Mouse (Mus musculus): ENCODE measurements around the gene Pqlc2.
A peak's percentile ranks its signal among the peaks of the same experiment; 100 is the strongest.

Gene Pqlc2

DNA sequence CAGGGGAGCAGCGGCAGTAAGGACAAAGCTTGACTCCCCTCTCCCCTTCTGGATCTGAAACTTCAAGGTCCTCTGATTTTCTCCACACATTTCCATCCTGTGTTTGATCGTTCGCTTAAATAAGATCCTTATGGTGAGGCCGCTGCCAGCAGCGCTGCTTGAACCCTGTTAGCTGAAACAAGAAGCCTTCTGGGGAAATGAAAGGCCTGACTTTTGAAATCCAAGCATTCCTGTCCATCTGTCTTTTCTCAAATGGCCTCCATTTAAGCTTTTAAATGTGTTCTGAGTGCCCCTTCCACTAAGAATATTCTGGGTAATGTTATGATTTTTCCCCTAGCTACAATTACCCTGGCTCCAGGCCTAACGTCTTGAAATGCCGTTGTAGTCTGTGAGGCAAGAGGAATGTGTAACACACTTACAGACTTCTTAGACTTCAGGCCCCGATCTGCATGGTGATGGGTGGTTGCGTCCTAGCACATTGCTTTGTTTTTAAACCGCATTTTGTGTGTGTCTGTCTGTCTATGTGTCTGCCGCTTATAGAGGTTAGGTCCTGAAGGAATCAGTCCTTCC lies 51.1 kb downstream of the Pqlc2 start:
- DNase-seq = peak; percentile 60

DNA sequence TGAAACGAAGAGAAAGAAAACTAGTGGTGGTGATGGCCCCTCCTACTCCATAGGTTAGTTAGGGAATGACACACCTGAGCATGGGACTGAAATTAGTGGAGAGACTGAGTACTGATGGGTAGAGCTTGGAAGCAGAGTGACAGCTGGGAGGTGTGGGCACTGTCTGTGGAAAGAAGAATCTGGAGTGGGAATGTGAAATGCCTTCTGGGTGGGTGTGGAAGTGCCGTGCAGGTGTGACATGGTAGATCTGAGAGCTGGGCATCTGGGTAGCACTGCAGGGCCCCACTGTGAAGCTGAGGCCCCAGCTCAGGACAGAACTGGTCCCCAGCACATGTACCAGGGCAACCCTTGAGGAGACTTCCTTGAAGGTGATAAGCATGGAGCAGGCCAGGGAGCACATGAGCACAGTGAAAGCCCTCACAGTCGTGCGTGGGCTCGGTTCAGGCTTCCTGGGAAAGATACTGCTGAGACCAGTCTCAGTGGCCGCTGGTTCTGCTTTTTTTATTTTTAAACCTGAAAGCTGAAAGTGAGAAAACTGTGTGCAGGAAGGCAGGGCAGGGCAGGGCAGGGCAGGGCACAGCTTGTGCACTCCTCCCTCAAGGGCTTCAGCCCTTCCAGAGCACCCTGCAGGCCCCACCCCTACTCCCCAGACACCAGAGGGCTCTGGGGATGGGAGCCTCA lies 51.7 kb downstream of the Pqlc2 start:
- DNase-seq = no peak

DNA sequence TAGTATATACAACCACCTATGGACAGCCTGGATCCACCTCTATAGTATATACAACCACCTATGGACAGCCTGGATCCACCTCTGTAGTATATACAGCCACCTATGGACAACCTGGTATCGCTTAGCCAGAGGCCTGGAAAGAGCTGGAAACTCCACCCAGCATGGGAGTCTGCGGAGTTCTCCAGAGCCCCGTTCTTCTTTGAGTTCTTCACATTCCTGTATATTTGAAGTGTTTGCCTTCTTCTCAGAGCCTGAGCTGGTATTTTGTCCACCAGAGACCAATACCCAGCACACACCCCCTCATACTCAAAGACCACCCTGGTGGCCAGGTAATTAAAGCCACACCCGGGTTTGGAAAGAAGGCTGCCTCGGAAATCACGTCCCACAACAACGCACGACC lies 53.8 kb downstream of the Pqlc2 start:
- DNase-seq = no peak

DNA sequence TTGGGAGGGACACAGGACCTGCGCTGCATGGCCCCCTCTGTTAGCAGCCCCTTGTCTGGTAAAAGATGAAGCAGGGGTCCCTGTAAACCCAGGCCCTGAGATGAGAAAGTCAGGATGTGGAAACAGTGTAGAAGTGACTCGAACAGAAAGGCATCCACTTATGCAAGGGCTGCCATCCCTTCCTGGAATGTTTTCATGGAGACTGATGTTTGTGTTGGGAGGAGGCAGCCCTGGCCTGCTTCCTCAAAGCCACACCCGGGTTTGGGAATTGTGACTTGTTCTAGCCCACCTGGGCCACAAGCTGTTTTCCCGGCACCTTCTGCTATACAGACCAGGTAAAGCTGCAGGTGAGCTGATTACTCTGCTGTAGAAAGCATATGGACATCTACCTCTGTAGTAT lies 54.4 kb downstream of the Pqlc2 start:
- no peak for DNase-seq

DNA sequence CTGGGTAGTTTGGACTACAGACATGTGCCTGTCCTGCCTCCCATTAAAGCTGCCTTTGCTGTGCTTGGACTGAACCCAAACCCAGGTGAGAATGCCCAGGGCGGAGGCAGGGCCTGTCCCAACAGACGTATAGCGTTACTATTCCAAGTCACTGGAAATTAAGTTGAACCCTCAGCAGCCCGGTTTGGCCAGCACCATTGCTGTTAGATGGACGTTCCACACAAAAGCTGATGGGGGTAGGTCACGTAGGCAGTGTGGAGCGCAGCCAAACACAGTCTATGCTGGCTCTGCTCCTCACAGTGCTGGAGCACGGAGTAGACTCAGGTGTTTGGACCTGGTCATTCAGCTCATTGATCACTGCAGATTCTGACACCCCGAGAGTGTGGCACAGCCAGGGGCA lies 57.3 kb downstream of the Pqlc2 start:
- no peak for DNase-seq

DNA sequence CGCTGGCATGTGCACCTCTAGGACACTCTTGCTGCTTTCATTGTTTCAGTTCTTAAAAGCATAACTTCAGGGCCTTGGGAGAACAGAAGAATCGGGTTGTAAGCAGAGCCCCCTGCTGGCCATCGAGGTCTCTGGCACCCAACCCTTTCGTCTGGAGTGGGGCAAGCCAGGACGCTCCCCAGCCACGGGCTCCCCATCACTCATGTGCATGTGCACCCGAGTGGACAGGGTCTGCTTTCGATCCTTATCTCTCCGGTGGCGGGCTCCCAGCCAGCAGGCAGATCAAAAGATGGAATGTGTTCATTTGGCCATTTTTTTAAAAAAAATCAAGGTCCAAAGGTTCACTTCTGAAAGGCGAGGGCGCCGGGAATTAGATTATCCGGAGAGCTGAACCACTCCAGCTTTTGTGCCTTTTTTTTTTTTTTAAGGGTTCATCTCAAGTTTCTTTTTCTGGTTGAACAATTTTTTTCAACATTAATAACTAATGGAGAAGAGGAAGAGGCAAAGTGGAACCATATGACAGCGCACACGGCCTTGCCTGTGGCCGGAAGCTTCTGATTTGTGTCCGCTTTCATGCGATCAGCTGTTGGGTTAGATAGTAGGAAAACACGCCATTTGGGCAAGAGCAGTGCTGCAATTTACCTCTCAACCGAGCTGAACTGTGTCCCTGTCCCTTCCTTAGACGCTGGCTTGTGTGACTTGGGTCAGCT lies 58.3 kb downstream of the Pqlc2 start:
- peak; percentile 86 for DNase-seq

DNA sequence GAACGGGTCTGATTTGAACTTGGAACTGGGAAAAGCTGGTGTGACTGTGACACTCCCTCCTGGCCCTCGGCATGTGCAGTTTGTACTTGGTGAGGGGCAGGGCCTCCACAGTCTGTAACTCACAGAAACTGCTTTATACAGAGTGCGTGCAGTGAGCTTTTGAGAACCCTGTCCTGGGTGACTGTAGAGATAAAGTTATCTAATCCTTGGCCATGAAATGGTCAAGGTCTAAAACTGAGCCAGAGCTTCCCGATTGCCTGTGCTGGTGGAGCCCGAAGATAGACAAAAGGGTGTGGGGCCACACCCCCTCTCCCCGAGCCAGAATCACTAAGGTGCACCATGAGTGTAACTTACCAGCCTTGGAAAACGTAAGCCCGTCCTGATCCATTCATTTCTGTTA lies 59.6 kb downstream of the Pqlc2 start:
- no peak for DNase-seq

DNA sequence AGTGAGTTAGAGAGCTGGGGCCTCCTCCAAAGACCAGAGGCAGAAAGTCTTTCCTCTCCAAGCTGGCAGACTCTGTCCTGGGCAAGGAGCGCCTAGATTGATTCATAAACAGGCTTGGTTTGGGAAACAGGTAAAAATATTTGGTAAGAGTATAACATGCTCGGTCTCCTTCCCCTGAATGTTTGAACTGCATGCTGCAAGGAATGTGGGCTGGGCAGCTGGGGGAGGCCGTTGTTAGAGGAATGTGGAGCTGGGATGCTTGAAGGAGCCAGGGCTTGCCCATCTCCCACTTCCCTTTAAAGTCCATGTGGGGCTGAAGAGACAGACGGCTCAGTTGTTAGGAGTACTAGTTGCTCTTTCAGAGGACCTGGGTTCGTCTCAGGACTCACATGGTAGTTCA lies 60.5 kb downstream of the Pqlc2 start:
- no peak for DNase-seq

DNA sequence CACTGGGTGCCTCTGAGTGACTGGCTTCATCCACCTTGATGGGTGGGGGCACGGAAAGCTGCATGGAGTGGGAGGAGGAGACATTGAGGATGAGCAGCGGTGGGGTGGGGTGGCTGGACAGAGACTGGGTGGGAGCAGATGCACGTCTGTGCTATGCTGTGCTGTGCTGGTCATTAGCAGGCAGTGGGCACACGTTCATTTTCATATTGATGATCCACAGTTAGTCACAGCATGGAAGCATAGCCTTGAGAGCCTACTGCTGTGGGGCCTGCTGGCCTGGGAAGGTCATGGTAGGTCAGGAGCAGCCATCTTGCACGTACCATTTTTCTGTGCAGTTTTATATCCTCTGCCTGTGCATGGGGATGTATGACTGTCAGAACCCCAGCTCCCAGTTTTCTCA lies 61.8 kb downstream of the Pqlc2 start:
- DNase-seq = no peak

DNA sequence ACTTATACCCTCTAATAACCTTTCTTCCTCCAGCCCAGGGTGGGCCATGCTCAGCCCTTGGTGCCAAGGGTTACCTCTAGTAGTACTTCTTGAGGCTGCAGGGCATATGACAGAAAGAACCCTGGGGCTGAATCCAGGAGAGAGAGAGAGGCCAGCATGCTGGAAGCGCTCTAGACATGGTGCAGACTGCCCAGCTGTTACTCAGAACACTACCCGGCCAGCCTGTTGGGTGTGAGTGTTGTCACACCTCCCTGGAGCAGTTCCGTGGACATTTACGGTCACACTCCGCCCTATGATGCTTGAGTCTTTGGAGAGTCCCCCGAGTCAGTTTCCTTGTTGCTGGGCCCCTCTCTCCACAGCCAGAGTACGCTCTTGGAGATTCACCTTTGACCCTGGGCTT lies 62.5 kb downstream of the Pqlc2 start:
- DNase-seq = no peak

DNA sequence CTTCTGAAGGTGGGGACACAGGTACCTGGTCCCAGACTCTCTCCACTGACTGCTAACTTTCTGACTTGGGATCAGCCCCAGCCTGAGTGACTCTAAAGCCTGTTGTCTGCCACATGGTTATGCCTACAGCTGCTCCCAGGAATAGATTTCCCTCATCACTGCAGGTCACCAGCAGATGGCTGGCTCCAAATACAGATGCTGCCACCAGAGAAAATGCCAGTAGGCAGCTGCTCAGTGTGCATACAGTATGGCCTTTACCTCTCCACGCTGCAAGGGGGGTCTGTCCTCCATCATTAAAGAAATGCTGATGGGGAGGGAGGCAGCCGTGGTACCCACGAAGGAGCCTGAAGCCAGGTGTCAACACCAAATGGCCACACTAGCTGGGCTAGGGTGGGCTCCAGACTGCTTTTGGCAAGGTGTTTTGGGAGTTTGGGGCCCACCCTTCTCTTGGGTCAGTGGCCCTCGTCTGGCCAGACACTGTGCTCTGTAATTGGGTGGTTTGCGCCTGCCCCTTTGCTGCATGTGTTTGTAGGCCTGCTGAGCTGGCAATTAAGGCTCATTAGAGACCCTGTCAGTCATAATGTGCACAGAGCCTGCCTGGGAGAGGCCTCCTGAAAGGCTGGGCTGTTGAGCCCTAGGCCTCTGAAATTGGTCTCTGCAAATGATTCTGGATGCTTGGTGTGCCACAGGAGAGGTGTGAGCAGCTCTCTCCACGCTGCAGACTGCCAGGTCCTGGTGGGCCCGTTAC lies 64.2 kb downstream of the Pqlc2 start:
- DNase-seq = peak; percentile 48

DNA sequence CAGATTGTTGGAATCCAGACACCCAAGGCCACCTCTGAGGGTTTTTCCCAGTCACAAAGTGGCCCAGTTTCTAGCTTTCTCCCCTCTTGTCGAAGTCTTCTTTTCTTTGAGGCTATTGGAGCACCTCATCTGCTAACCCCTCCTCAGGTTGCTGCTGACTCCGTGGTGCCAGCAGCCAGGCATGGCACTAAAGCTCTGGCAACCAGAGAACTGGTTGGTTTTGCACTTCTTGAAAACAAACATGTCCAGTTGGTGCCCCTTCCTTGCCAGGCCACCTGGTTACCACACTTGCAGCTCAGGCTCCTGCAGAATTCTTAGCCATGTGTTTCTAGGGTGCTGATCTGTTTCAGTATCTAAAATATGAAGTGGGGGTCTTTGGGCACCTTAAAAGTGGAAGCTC lies 65.0 kb downstream of the Pqlc2 start:
- no peak for DNase-seq

DNA sequence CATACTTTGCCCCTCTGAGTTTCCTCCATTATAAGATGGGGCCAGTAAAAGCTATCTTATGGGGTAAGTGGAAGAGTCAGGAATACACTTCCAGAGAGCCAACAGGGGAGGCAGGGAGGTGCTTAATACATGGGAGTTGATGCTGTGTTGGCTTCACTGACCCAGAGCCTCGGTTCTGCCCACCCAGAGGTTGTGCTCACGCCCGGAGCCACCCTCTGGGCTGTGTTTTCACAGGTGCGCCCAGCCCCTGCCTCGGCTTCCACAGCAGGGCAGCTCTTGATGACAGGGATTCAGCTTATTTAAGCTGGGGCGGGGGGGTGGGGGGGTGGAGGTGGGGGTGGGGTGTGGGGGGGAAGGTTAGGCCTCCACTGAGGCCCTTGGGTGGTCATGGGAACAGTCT lies 65.7 kb downstream of the Pqlc2 start:
- no peak for DNase-seq

DNA sequence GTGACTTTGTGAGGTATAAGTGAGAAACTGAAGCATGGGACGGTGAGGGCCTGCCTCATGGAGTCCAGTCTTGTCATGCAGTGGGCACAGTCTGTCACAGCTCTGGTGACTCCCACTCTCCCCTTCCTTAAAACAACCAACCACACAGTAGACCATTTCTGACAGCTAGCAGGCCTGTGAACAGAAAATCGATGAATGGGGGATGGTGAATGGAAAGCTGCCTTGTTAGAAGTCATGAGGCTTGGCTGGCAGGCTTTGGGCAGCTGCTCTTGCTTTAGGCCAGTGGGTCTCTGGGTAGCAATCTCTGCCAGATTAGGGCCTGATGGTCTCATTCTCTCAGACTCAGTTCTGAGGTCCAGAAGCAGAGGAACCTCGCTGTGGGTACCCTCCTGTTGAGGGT lies 66.3 kb downstream of the Pqlc2 start:
- DNase-seq = no peak
